Mouse (Mus musculus) hindbrain, embryonic 11.5 days (tissue): ENCODE measurements around the gene Kdm2b. TPM values are rescaled to one million over a fixed set of nuclear protein-coding genes. Genes with fewer than 3 reads are reported as not detected.
"Not testable (repeated sequence)": the region's sequence is repeated elsewhere in the genome, so short reads cannot be mapped to it uniquely, and the experiment has no call there.

ENCODE experiments used
- ATAC-seq: fragments of 200-750 bp; cut with Nextera tagmentation; 2 replicates; pipeline ENCODE4 v1.8.0; 2017; ENCODE audit warnings: mild to moderate bottlenecking, moderate TSS enrichment, moderate library complexity; ENCODE audit not compliant: low FRiP score
- DNase-seq: peaks from one replicate; pipeline ENCODE4 v3.0.0-alpha.2; 2015; ENCODE audit warnings: low spot score
- H3K27ac ChIP-seq: fragments of 300-500 bp; sonication (generic); 2 replicates; pipeline ENCODE4 v1.5.1; 2014; ENCODE audit warnings: mild to moderate bottlenecking, low read depth, low read length
- H3K27me3 ChIP-seq: fragments of 300-500 bp; sonication (generic); 2 replicates; pipeline ENCODE4 v1.6.1; 2014; ENCODE audit warnings: mild to moderate bottlenecking, low read length, moderate library complexity, mixed read lengths; ENCODE audit not compliant: control insufficient read depth, insufficient read depth
- H3K36me3 ChIP-seq: fragments of 300-500 bp; sonication (generic); 2 replicates; pipeline ENCODE4 v1.6.1; 2014; ENCODE audit warnings: mild to moderate bottlenecking, low read length, moderate library complexity, mixed read lengths; ENCODE audit not compliant: control insufficient read depth, insufficient read depth
- H3K4me1 ChIP-seq: fragments of 300-500 bp; sonication (generic); replicated peaks from 2 replicates; pipeline ENCODE4 v1.6.1; 2014; ENCODE audit warnings: low read length, mixed read lengths; ENCODE audit not compliant: control insufficient read depth, insufficient read depth
- H3K4me2 ChIP-seq: fragments of 300-500 bp; sonication (generic); replicated peaks from 2 replicates; pipeline ENCODE4 v1.6.1; 2014; ENCODE audit warnings: mild to moderate bottlenecking, low read depth, low read length
- H3K4me3 ChIP-seq: fragments of 300-500 bp; sonication (generic); 2 replicates; pipeline ENCODE4 v1.5.1; 2014; ENCODE audit warnings: low read depth, low read length
- H3K9ac ChIP-seq: fragments of 300-500 bp; sonication (generic); 2 replicates; pipeline ENCODE4 v1.6.1; 2014; ENCODE audit warnings: low read depth, low read length
- H3K9me3 ChIP-seq: fragments of 300-500 bp; sonication (generic); 2 replicates; pipeline ENCODE4 v1.6.1; 2016; ENCODE audit warnings: low read length; ENCODE audit not compliant: control insufficient read depth
- WGBS: fragments of 180-500 bp; shearing (Covaris S2); extraction: QIAGEN DNeasy Blood & Tissue Kit; methylation state at CpG from one replicate; pipeline ENCODE4 v1.1.7; 2014; 5-methylcytosine and 5-hydroxymethylcytosine counted together
- polyA plus RNA-seq: library from polyadenylated mRNA; unstranded; fragments of >200 nt; fragmentation: Nextera tagmentation; extraction: Ambion mirVana; gene quantifications from 2 replicates; pipeline ENCODE4 v1.2.1, GENCODE M21; 2014

Kdm2b gene
- polyA plus RNA-seq, 1 experiment from 2014 or later: 67.6 TPM

DNA sequence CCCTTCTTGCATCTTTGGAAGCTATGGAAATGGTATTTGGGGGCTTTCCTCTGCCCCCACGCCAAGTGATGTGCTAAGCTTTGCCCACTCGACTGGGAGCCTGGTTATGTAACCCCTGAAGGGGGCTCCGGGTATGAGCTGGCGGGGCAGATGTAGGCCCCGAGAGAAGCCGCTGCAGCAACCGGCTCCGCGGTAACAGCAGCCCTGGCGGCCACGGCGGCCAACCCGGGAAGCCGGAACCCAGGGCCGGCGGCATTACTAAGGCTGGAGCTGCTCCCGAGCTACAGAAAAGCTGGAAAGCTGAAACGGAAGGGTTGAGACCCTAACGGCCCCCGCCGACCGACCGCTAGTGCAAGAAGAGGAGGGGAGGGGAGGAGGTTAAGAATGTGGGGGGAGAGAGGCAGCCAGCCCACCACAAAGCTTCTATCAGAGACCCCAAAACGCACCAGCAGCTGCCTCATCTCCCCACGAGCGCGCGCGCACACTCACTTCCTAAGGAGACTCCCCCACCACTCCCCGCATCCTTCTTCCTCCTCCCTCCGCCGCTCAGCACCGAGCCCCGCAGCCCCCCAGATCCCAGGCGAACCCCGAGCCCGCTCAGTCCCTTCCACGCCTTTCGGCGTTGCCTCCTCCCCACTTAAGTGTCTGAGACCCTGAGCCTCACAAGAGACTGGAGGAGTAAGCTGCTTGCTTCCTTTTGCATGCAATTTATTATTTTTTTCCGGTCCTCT lies 1.4 kb downstream of the Kdm2b start:
- WGBS: 0% methylated on average over 30 of the region's 41 CpGs

GRCm38 (mm10) chr5:122987211-122988020 lies 2.2 kb downstream of the Kdm2b start:
- Histone ChIP-seq H3K27me3 (no peaks in the 10 kb centered on the region), H3K27ac (0 out of 2 replicates have a peak overlapping the region, but pooled peaks have one; percentile 49), H3K36me3 (no peaks in the 10 kb centered on the region), H3K9ac (peak overlapping the region; percentile 63), H3K9me3 (no peaks in the 10 kb centered on the region), H3K4me2 (peak overlapping the region; percentile 92), H3K4me1 (peaks cover 26% of the 10 kb centered on the region), H3K4me3 (peak overlapping the region; percentile 70)
- ATAC-seq: peak; percentile 47; the same call in 1 of the 2 replicates
- 1% methylated on average over 39 of the region's 39 CpGs for WGBS
- DNase-seq: peak; percentile 68

More for the DNA sequence above, 1.4 kb downstream of the Kdm2b start:
- H3K27ac ChIP-seq: peak overlapping the region; percentile 91
- DNase-seq: peak; percentile 75
- peak overlapping the region; percentile 92 for H3K4me2 ChIP-seq
- peak overlapping the region; percentile 70 for H3K4me3 ChIP-seq
- H3K9ac ChIP-seq: peak overlapping the region; percentile 63
- peaks cover 26% of the 10 kb centered on the region for H3K4me1 ChIP-seq
- ATAC-seq: peak; percentile 20; the same call in 1 of the 2 replicates
- H3K9me3 ChIP-seq: no peaks in the 10 kb centered on the region
- no peaks in the 10 kb centered on the region for H3K36me3 ChIP-seq
- no peaks in the 10 kb centered on the region for H3K27me3 ChIP-seq

DNA sequence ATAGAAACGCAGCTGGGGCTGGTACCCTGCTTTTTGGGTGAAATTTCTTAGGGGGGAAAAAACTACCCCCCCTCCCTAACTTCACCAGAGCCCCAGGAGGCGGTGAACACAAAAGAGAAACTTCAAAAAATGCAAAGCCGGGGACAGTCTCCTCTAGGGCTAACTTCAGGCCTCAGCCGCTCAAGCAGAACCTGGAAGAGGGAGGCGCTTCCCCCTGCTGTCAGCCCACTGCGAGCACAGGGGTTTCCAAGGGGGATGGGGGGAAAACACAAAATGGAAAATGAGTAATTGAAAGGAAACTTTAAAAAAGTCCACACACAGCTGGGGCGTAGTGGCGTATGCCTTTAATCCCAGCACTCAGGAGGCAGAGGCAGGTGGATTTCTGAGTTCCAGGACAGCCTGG lies 3.5 kb downstream of the Kdm2b start:
- WGBS: 19% methylated on average over 8 of the region's 8 CpGs
- Histone ChIP-seq H3K27ac (no peak overlapping the region), H3K36me3 (no peaks in the 10 kb centered on the region), H3K27me3 (no peaks in the 10 kb centered on the region), H3K9me3 (no peaks in the 10 kb centered on the region), H3K4me2 (no peak overlapping the region), H3K4me3 (no peak overlapping the region), H3K4me1 (peaks cover 21% of the 10 kb centered on the region), H3K9ac (no peak overlapping the region)
- ATAC-seq (no peak), DNase-seq (peak; percentile 24)

- no peak overlapping the region for H3K4me3 ChIP-seq
Observed at GRCm38 (mm10) chr5:122985276-122985675, 4.3 kb downstream of the Kdm2b start.

DNA sequence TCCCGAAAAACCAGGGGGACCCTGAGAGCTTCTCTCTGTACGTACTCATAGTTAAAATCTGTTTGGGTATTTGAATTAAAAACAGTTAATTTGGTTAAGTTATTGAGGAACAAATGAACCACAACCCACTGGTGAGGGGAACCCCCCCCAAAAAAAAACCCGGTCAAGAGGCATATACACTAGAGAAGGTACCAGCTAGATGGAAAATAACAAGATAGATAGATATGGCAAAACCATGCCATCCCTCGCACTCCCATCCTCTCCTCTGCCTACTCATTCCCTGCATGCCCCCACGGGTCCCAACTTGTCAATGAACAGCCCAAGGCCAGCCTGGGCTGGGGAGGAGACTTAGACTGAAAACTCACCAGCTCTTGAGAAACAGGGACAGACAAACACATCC lies 5.1 kb downstream of the Kdm2b start:
- no peak overlapping the region for H3K27ac ChIP-seq
- no peaks in the 10 kb centered on the region for H3K27me3 ChIP-seq
- no peak overlapping the region for H3K4me2 ChIP-seq
- no peaks in the 10 kb centered on the region for H3K36me3 ChIP-seq
- WGBS: 84% methylated on average over 5 of the region's 5 CpGs
- ATAC-seq (no peak), DNase-seq (no peak)
- no peak overlapping the region for H3K4me3 ChIP-seq
- H3K4me1 ChIP-seq: peaks cover 14% of the 10 kb centered on the region
- H3K9ac ChIP-seq: no peak overlapping the region
- H3K9me3 ChIP-seq: no peaks in the 10 kb centered on the region

More at GRCm38 (mm10) chr5:122985276-122985675, 4.3 kb downstream of the Kdm2b start:
- Histone ChIP-seq H3K4me2 (0 out of 2 replicates have a peak overlapping the region, but pooled peaks have one; percentile 14), H3K27ac (peak overlapping the region; percentile 47; the same call in 1 of the 2 replicates), H3K9ac (peak overlapping the region; percentile 31), H3K9me3 (no peaks in the 10 kb centered on the region), H3K36me3 (no peaks in the 10 kb centered on the region), H3K27me3 (no peaks in the 10 kb centered on the region), H3K4me1 (peaks cover 17% of the 10 kb centered on the region)
- DNase-seq (peak; percentile 14), ATAC-seq (no peak)
- 35% methylated on average over 3 of the region's 3 CpGs for WGBS

GRCm38 (mm10) chr5:122978970-122979369 lies 10.7 kb downstream of the Kdm2b start:
- no peak overlapping the region for H3K4me3 ChIP-seq
- no peaks in the 10 kb centered on the region for H3K4me1 ChIP-seq
- DNase-seq (no peak), ATAC-seq (no peak)
- H3K27me3 ChIP-seq: no peaks in the 10 kb centered on the region
- no peak overlapping the region for H3K9ac ChIP-seq
- no peak overlapping the region for H3K4me2 ChIP-seq
- 83% methylated on average over 8 of the region's 8 CpGs for WGBS
- no peaks in the 10 kb centered on the region for H3K36me3 ChIP-seq
- no peak overlapping the region for H3K27ac ChIP-seq
- no peaks in the 10 kb centered on the region for H3K9me3 ChIP-seq

DNA sequence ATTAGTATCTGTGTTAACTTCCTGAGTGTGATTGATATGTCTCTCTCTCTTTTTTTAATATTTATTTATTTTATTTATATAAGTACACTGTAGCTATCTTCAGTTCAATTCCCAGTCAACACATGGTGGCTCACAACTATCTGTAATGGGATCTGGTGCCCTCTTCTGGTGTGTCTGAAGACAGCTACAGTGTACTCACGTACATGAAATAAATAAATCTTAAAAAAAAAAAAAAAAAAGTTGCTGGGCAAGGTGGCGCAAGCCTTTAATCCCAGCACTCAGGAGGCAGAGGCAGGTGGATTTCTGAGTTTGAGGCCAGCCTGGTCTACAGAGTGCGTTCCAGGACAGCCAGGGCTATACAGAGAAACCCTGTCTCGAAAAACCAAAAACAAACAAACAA lies 14.9 kb downstream of the Kdm2b start:
- 96% methylated on average over 4 of the region's 4 CpGs for WGBS
- H3K4me3 ChIP-seq: not testable (repeated sequence)

DNA sequence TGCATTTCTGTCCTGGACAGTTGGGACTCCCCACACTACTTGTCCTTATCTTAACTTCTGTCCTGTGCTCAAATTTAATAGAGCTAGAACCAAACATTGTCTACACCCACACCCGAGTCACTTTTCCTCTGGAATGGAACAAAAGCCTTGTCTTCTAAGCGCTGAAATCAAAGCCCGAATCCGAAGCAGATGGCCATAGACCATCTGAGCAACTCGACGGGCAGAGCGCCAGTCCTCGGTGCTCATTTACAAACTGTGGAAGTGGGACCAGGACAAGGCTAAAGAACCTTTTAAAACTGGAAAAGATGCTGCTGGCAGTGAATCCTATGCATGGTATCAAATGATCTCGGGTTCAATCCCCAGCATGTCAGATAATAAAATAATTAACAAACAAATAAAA lies 17.5 kb downstream of the Kdm2b start:
- ATAC-seq (no peak), DNase-seq (no peak)
- 86% methylated on average over 9 of the region's 9 CpGs for WGBS
- Histone ChIP-seq H3K4me1 (no peaks in the 10 kb centered on the region), H3K9me3 (no peaks in the 10 kb centered on the region), H3K4me3 (no peak overlapping the region), H3K9ac (no peak overlapping the region), H3K4me2 (no peak overlapping the region), H3K27ac (no peak overlapping the region), H3K36me3 (no peaks in the 10 kb centered on the region), H3K27me3 (no peaks in the 10 kb centered on the region)

More for the DNA sequence above, 14.9 kb downstream of the Kdm2b start:
- not testable (repeated sequence) for H3K4me1 ChIP-seq, H3K4me2 ChIP-seq, H3K9me3 ChIP-seq, H3K27me3 ChIP-seq, DNase-seq, H3K36me3 ChIP-seq, ATAC-seq, H3K9ac ChIP-seq, H3K27ac ChIP-seq
